Mouse (Mus musculus) E14TG2a.4 (cell line): Measurements from ENCODE around the gene Paqr8.

ENCODE experiments used
- H3K27me3 ChIP-seq: 2 replicates; pipeline ENCODE4 v1.6.1; 2014; ENCODE audit warnings: low read length, control low read depth; ENCODE audit not compliant: insufficient read depth
- H3K36me3 ChIP-seq: 2 replicates; pipeline ENCODE4 v1.6.1; 2014; ENCODE audit warnings: low read length, control low read depth; ENCODE audit not compliant: insufficient read depth
- H3K4me1 ChIP-seq: replicated peaks from 2 replicates; pipeline ENCODE4 v1.6.1; 2014; ENCODE audit warnings: low read depth, low read length, control low read depth
- H3K4me3 ChIP-seq: replicated peaks from 2 replicates; pipeline ENCODE4 v1.5.1; 2014; ENCODE audit warnings: mild to moderate bottlenecking, low read length
- H3K9me3 ChIP-seq: 2 replicates; pipeline ENCODE4 v1.6.1; 2014; ENCODE audit warnings: low read length, control low read depth
- CTCF ChIP-seq: conservative IDR thresholded peaks from 2 replicates; pipeline ENCODE4 v1.5.1; 2014; ENCODE audit warnings: low read length
- NANOG ChIP-seq: IDR thresholded peaks from 2 replicates; pipeline ENCODE4 v1.6.1; 2014; ENCODE audit warnings: borderline replicate concordance, low read length, mixed read lengths
- POU5F1 ChIP-seq: IDR thresholded peaks from 2 replicates; pipeline ENCODE4 v1.6.1; 2014; ENCODE audit warnings: low read length, borderline replicate concordance

Gene Paqr8

DNA sequence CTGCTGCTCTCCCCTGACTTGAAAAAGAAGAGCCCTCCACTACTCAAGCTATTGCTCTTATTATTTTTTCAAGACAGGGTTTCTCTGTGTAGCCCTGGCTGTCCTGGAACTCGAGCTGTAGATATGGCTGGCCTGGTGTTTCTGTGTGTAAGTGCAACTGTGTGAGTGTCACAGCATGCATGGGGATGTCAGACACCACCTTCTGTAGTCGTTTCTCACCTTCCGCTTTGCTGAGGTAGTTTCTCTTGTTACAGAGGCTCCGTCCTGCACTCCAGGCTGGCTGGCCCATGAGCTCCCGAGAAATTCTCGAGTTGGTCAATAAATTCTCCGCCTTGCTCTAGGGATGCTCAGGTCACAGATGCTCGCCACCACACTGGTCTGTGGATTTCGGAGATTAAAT lies 8.0 kb downstream of the Paqr8 start:
- no peaks in the 10 kb centered on the region for H3K27me3 ChIP-seq

DNA sequence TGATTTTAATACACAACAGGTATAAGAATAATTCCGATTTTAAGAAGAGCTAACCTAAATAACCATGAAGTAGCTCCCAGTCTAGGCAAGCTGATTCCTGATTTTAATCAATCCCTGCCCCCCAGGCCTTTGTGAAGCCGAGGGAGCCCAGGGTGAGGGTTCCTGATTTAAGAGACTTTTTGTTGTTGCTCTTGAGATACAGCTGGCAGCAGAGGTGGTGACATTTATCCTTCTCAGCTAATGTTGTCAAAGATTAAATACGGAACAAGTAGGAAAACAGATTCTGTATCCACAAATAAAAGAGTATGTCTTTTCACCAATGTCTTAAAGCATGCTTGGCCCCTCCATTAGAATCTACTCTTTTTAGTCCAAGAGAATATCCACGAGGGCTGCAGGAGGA lies 9.9 kb downstream of the Paqr8 start:
- Histone ChIP-seq H3K4me1 (peaks cover 21% of the 10 kb centered on the region), H3K36me3 (no peaks in the 10 kb centered on the region), H3K27me3 (no peaks in the 10 kb centered on the region), H3K9me3 (peaks cover 5% of the 10 kb centered on the region; the same call in 1 of the 2 replicates), H3K4me3 (no peak overlapping the region)
- TF ChIP-seq CTCF (no peak), NANOG (no peak)

More for the DNA sequence above, 8.0 kb downstream of the Paqr8 start:
- no peaks in the 10 kb centered on the region for H3K9me3 ChIP-seq
- peaks cover 18% of the 10 kb centered on the region for H3K4me1 ChIP-seq
- TF ChIP-seq POU5F1 (no peak), CTCF (no peak), NANOG (no peak)
- no peak overlapping the region for H3K4me3 ChIP-seq
- H3K36me3 ChIP-seq: no peaks in the 10 kb centered on the region

DNA sequence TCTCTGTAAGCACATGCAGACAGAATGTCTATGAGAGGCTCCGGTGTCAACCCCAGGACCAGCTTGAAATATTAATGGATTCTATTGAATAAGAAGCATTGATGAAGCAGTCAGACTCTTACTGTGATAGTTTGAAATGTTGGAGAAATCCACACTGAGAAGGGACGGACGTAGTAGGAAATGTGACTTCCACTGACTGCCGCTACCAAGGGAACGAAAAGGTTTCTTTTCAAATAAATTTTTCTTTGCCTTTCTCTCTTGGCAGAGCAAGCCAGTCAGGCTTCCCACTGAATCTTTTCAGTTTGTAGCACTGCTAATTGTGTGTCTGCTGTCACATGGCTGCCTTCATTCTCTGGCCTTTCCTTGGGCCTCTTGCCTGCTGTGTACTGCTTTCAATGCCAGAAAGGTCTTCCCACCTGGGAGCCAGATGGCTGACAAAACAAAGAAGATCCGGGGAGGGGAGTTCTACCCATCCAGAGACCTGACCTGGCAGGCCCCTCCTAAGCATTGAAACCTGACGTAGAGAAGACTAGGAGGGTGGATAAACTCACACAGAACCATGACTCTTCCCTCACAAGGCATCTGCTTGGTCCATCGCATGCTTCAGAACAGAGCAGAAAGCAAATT lies 15.2 kb downstream of the Paqr8 start:
- Histone ChIP-seq H3K27me3 (no peaks in the 10 kb centered on the region), H3K9me3 (peaks cover 17% of the 10 kb centered on the region), H3K4me3 (no peak overlapping the region), H3K4me1 (peaks cover 44% of the 10 kb centered on the region), H3K36me3 (no peaks in the 10 kb centered on the region)
- TF ChIP-seq NANOG (no peak), CTCF (no peak), POU5F1 (no peak)

DNA sequence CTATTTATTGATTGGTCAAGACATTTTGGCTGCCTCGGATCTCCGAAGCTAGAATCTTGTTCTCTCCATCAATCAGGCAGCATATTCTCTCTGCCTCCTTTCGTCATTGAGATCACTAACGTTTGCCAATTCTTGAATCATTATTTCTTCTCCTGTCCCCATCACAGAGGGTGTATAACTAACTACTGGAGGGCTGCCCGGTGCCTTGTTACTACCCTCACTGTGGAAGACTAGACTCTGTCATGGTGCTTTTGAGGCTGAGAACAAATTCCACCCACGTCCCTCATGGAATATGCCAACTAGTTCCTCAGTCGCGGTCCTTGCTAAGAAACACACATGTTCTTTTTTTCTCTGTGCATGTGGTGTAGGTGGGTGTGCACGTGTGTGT lies 15.7 kb downstream of the Paqr8 start:
- H3K36me3 ChIP-seq: no peaks in the 10 kb centered on the region
- TF ChIP-seq NANOG: no peak
- TF ChIP-seq POU5F1: no peak
- TF ChIP-seq CTCF: no peak
- no peaks in the 10 kb centered on the region for H3K27me3 ChIP-seq
- peaks cover 17% of the 10 kb centered on the region for H3K9me3 ChIP-seq
- H3K4me3 ChIP-seq: no peak overlapping the region
- H3K4me1 ChIP-seq: peaks cover 44% of the 10 kb centered on the region

DNA sequence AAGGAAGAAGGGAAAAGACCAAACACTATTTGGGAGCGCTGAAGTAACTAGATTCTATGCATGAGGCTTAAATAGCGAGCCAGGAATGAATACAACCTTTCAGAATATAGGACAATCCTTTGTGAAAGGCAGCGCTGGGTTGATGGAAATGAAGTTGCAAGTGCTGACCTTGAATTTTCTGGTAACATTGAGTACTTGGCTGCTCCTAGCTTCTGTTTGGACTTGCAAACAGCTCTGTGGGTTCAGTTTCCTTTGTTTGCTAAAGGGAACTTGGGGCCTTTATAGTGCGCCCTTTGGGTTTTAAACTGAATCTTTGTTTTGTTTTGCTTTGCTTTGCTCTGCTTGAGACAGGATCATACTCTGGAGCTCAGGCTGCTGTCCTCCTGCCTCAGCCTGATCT lies 18.1 kb downstream of the Paqr8 start:
- Histone ChIP-seq H3K4me1 (peaks cover 60% of the 10 kb centered on the region), H3K36me3 (no peaks in the 10 kb centered on the region), H3K27me3 (no peaks in the 10 kb centered on the region), H3K4me3 (0 out of 2 replicates have a peak overlapping the region, but pooled peaks have one; percentile 14), H3K9me3 (peaks cover 17% of the 10 kb centered on the region)
- TF ChIP-seq CTCF: no peak
- TF ChIP-seq NANOG: peak; percentile 76; the same call in 1 of the 2 replicates

DNA sequence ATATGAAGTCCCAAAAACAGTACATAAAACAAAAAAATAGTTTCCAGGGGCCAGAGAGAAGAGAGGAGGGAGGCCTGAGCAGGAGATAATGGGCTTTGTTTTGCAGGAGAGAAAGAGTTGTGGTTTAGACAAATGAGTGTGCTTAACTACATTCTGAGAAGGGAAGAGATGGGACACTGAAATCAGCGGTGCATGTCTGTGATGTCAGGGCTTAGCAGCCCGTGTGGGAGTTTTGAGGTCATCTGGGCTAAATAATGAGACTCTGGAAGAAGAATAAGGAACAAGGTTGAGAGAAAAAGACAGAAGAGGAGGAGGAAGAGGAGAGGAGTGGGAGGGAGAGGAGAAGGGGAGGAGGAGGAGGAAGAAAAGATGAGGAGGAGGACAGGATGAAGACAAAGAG lies 21.7 kb downstream of the Paqr8 start:
- no peaks in the 10 kb centered on the region for H3K9me3 ChIP-seq

DNA sequence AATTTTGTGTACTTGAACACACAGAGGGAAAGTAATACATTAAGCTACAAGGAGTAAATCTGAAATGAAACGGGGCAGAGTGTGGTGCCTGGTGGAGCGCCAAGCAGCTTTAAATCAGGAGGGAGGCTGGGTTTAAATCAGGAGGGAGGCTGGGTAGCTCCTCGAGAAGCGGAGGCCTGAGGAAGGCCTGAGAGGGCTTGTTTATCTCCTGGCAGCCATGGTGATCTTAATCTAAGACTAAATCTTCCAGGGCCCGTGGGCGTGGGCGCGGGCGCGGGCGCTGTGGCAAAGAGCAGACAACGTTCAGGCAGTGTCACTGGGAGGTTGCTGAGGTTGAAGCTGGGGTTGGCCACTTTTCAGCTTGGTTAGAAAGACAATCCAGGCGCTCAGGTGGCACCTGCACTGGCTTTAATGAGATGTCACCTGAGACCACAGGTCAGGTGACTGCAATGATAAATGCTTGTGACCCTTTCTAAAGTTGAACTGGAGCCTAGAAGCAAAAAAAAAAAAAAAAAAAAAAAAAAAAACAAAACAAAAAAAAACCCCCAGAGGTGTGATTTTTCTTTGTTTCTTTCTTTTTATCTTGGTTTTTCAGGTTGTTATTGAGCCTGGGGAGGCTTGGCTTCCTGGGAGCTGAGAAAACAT lies 22.2 kb downstream of the Paqr8 start:
- Histone ChIP-seq H3K4me3 (peak overlapping the region; percentile 26; the same call in 1 of the 2 replicates), H3K27me3 (no peaks in the 10 kb centered on the region), H3K36me3 (no peaks in the 10 kb centered on the region), H3K4me1 (peaks cover 48% of the 10 kb centered on the region), H3K9me3 (no peaks in the 10 kb centered on the region)
- TF ChIP-seq POU5F1: no peak
- no peak for TF ChIP-seq CTCF
- TF ChIP-seq NANOG: no peak

More for the DNA sequence above, 21.7 kb downstream of the Paqr8 start:
- Histone ChIP-seq H3K27me3 (no peaks in the 10 kb centered on the region), H3K36me3 (no peaks in the 10 kb centered on the region), H3K4me1 (peaks cover 53% of the 10 kb centered on the region), H3K4me3 (no peak overlapping the region)
- no peak for TF ChIP-seq POU5F1
- TF ChIP-seq CTCF: no peak
- TF ChIP-seq NANOG: no peak

DNA sequence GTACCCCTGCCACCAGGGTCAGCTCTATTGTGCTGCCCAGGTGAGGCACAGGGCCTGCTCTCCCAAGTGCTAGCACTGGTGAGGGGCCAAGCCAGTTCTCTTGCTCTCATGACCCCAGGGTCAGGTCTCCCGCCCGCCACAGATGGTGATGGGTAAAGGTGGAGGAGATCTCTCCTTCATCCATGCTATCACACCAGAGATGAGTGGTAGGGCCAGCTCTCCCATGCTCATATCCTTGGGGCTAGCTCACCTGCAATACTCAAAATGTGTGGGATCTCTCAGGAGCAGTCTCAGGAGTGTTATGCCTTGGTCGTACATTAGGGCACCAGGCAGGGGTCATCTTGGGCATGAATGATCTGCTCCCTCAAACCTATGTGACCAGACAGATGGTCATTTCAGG lies 24.4 kb downstream of the Paqr8 start:
- Histone ChIP-seq H3K36me3 (no peaks in the 10 kb centered on the region), H3K4me3 (no peak overlapping the region), H3K27me3 (no peaks in the 10 kb centered on the region), H3K9me3 (no peaks in the 10 kb centered on the region), H3K4me1 (peaks cover 26% of the 10 kb centered on the region)
- TF ChIP-seq CTCF (no peak), NANOG (no peak), POU5F1 (no peak)

DNA sequence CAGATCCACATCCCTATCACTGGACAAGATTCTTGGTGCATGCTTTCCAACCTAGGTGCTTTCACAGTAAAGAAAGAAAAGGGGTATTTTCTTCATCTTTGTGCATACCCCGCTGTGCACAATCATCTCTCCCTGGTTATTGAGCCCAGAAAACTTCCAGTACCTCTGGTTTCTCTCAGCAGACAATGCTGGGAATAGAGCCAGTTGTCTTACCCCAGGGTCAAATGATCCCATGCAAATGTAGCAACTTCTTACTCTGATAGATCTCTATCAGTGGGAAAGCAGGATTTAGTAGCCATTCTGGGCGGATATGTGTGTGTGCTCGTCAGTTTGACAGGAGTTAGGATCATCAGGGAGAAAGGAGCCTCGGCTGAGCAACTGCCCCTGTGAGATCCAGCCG lies 25.2 kb downstream of the Paqr8 start:
- Histone ChIP-seq H3K4me3 (no peak overlapping the region), H3K4me1 (peaks cover 25% of the 10 kb centered on the region), H3K36me3 (no peaks in the 10 kb centered on the region), H3K27me3 (no peaks in the 10 kb centered on the region), H3K9me3 (no peaks in the 10 kb centered on the region)
- TF ChIP-seq CTCF: no peak
- no peak for TF ChIP-seq NANOG
- no peak for TF ChIP-seq POU5F1
